Mouse (Mus musculus) MN1 (cell line): ENCODE data around the gene Dctn5.
A peak's percentile ranks its signal among the peaks of the same experiment; 100 is the strongest.

ENCODE experiments used
- DNase-seq: peaks from one replicate; pipeline ENCODE4 v3.0.0-alpha.2; 2016; ENCODE audit warnings: low spot score

Gene Dctn5

GRCm38 (mm10) chr7:122160037-122160436 lies 27.2 kb downstream of the Dctn5 start:
- no peak for DNase-seq

- no peak for DNase-seq
These were observed 30.9 kb downstream of the Dctn5 start for GRCm38 (mm10) chr7:122163766-122164165.

- DNase-seq: no peak
These were observed 34.4 kb downstream of the Dctn5 start for GRCm38 (mm10) chr7:122167203-122167602.

GRCm38 (mm10) chr7:122170705-122171104 lies 37.9 kb downstream of the Dctn5 start:
- no peak for DNase-seq

- no peak for DNase-seq
These were observed 38.8 kb downstream of the Dctn5 start for GRCm38 (mm10) chr7:122171613-122172012.

GRCm38 (mm10) chr7:122180720-122181119 lies 47.9 kb downstream of the Dctn5 start:
- DNase-seq: no peak

DNA sequence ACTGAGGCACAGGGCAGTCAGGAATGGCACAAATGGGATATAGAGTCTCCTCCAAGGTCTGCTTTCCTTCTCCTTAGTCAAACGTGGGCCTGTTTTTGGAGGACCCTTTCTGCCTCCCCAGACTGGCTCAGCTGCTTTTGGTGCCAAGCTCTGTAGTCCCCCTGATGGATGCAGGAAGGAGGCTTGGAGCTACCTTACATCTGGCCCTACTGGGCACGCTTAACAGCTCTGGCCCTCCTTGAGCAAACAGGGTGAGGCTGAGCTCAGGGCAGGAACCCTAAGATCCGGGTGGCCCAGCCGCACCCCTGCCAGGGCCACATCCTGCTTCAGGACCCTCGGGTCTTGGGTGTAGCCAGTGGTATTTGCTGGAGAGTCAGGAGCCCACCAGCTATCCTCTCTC lies 51.7 kb downstream of the Dctn5 start:
- DNase-seq: no peak

- no peak for DNase-seq
These were observed 53.2 kb downstream of the Dctn5 start, which contains the start of gene Ern2 for GRCm38 (mm10) chr7:122186043-122186442. Ern2 (minus strand) TSS chr7:122186207.

DNA sequence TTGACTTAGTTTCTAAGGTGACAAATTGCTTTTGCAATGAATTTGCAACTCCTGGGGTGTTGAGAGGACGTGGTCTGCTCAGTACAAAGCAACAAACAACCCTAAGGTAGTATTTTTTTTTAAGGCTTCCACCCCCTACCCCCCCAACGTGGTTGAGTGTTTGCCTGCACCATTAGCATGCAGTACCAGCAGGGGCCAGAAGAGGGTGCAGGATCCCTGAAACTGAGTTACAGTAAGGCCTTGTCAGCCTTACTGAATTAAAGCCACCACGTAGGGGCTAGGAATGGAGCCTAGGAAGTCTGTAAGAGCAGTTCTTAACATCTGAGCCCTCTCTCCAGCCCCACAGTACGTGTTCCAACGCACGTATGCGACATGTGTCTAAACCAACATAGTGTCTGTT lies 56.6 kb downstream of the Dctn5 start:
- no peak for DNase-seq

GRCm38 (mm10) chr7:122191097-122191496 lies 58.3 kb downstream of the Dctn5 start:
- DNase-seq: no peak

GRCm38 (mm10) chr7:122193919-122194318 lies 61.1 kb downstream of the Dctn5 start:
- DNase-seq: no peak

DNA sequence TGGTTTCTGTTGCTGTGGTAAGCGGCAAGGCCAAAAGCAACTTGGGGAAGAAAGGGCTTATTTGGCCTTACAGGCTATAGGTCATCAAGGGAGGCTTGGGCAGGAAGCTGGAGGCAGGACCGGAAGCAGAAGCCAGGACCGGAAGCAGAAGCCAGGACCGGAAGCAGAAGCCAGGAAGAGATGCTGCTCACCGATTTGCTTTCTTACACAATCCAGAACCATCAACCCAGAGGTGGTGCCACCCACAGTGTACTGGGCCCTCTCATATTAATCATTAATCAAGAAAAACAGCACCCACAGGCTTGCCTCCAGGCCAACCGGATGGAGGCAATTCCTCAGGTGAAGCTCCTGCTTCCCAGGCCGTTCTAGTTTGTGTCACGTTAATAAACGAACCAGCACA lies 63.9 kb downstream of the Dctn5 start:
- DNase-seq: no peak

- DNase-seq: peak; percentile 49
These were observed 64.5 kb downstream of the Dctn5 start for GRCm38 (mm10) chr7:122197306-122197705.
